Mouse (Mus musculus) ovary, postnatal 14 days (tissue): ENCODE results near the gene Acp2.

Experiments
- DNase-seq: peaks from one replicate; pipeline ENCODE4 v3.0.0; 2022; ENCODE audit warnings: low spot score

The Acp2 gene

GRCm38 (mm10) chr2:91256256-91257125 lies 53.8 kb downstream of the Acp2 start:
- DNase-seq = peak; percentile 51

GRCm38 (mm10) chr2:91257126-91257980 lies 54.7 kb downstream of the Acp2 start:
- DNase-seq = no peak

- DNase-seq = no peak
These were observed 55.4 kb downstream of the Acp2 start for GRCm38 (mm10) chr2:91258054-91258453.

GRCm38 (mm10) chr2:91258830-91259229 lies 56.1 kb downstream of the Acp2 start:
- DNase-seq = no peak

GRCm38 (mm10) chr2:91259493-91259892 lies 56.8 kb downstream of the Acp2 start:
- no peak for DNase-seq
